Mouse (Mus musculus) gastrocnemius, postnatal 25 days (tissue): Measurements from ENCODE around the gene Peg10. TPM values are rescaled to one million over a fixed set of nuclear protein-coding genes. Genes with fewer than 3 reads are reported as not detected.
A peak's percentile ranks its signal among the peaks of the same experiment; 100 is the strongest.
"Not testable (repeated sequence)": the region's sequence is repeated elsewhere in the genome, so short reads cannot be mapped to it uniquely, and the experiment has no call there.

ENCODE experiments used
- DNase-seq: peaks from one replicate; pipeline ENCODE4 v3.0.0; 2022
- total RNA-seq, 2 experiments: library from RNA; stranded (reverse); gene quantifications; 1 replicate in 1 of 2; 2 replicates in 1 of 2; pipeline ENCODE4 v1.2.3; 2021

Gene Peg10
- total RNA-seq, 2 experiments from 2014 or later = 2.2 to 3.1 TPM

DNA sequence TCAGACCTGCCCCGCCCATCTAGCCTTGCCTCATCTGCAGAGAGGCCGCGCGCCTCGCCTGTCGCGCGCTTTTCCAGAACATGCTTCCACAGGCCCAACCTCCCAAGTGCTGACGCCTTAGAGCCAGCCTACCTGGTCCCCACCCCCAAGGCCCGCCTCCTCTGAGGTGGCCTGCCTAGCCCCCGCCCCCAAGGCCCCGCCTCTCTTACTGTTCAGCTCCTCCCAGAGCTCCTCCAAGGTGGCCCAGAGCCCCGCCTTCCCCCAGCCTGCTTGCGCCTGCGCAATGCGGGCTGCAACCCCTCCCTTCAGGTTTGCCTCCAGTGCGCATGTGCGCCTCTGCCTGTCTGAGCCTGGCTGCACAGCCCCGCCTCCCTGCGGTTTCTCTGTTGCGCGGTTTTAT, 2.0 kb downstream of the Peg10 start:
- DNase-seq = peak; percentile 95

DNA sequence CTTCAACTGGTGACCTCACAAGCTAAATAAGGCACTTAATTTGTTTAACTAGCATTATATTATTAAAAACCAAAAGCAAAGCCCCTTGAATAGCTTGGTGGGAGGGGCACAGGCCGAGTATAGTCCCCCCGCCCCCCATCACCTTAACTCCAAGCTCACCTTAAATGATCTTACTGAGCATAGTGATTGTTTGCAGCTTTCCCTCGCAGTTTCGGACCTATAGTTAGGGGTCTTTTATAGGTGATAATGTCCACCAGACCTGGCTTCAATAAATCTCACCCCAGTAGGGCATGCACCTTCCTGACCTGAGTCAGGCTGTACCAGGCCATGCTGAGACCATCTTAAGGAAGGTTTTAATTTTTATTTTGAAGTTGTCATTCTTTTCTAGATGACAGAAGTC, 4.2 kb downstream of the Peg10 start:
- DNase-seq = no peak

DNA sequence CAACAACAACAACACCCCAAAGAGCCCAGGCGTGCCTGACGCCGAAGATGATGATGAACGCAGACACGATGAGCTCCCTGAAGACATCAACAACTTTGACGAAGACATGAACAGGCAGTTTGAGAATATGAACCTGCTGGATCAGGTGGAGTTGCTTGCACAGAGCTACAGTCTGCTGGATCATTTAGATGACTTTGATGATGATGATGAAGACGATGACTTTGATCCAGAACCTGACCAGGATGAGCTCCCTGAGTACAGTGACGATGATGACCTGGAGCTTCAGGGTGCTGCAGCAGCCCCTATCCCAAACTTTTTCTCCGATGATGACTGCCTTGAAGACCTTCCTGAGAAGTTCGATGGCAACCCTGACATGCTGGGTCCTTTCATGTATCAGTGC, 7.2 kb downstream of the Peg10 start:
- no peak for DNase-seq

DNA sequence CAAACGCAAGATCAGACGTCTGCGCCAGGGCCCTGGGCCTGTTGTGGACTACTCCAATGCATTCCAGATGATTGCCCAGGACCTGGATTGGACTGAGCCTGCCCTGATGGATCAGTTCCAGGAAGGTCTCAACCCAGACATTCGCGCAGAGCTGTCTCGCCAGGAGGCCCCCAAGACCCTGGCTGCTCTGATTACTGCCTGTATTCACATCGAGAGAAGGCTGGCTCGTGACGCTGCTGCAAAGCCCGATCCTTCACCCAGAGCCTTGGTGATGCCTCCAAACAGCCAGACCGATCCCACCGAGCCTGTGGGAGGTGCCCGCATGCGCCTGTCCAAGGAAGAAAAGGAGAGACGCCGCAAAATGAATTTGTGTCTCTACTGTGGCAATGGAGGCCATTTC, 7.8 kb downstream of the Peg10 start:
- no peak for DNase-seq

DNA sequence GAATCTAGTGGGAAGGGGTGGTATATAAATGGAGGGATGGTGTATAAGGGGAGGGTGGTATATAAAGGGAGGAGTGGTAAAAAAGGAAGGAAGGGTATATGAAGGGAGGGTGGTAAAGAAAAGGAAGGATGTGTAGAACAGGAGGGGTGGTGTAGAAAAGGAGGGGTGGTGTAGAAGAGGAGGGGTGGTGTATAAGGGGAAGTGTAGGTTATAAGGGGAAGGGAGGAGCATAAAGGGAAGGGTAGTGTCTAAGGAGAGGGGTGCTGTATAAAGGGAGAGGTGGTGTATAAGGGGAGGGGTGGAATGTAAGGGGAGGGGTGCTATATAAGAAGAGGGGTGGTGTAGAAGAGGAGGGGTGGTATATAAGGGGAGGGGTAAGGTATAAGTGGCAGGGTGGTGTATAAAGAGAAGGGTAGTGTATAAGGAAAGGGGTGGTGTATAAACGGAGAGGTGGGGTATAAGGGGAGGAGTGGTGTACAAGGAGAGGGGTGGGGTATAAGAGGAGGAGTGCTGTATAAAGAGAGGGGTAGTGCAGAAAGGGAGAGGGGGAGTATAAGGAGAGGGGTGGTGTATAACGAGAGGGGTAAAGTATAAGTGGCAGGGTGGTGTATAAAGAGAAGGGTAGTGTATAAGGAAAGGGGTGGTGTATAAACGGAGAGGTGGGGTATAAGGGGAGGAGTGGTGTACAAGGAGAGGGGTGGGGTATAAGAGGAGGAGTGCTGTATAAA, 14.5 kb downstream of the Peg10 start:
- not testable (repeated sequence) for DNase-seq

DNA sequence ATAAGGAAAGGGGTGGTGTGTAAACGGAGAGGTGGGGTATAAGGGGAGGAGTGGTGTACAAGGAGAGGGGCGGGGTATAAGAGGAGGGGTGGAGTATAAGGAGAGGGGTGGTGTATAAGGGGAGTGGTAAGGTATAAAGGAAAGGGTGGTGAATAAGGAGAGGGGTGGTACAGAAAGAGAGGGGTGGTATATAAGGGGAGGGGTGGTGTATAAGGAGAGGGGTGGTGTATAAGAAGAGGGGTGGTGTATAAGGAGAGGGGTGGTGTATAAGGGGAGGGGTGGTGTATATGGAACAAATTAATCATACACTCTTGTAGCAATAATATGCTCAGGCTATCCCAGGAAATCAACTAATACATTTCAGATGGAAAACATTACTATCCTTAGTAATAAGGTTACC, 15.1 kb downstream of the Peg10 start:
- DNase-seq = no peak

DNA sequence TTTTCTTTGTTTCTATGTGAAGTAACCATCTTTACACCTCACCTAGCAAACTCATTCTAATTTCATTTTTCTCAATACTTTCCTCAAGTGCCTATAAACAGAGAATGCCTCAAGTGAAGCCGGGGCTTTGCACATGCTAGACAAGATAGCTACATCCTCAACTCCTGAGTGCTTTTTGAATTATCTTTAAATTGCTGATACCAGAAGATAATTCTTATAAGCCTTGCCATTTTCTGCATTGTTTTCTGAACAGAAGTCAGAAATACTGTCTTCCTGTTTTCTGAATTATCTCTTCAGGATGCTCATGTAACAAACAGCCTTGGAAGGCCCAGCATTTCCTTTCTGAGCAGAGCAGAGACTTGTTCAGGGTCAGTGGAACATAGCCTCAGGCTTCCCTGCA, 49.2 kb downstream of the Peg10 start:
- no peak for DNase-seq

DNA sequence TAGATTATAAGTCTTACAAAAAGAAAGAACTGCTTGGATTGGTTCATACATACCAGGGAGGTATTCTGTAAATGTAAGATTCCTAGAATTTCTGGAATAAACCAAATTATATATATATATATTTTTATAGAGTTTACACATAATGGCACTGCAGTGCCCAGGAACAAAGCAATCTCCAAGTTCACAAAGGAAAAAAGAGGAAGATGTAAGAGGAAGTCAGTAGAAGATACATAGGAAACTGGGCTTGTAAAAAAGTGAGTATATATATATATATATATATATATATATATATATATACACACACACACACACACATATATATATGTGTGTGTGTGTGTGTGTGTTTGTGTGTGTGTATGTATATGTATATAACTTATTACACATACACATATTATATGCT, 50.2 kb downstream of the Peg10 start:
- not testable (repeated sequence) for DNase-seq

DNA sequence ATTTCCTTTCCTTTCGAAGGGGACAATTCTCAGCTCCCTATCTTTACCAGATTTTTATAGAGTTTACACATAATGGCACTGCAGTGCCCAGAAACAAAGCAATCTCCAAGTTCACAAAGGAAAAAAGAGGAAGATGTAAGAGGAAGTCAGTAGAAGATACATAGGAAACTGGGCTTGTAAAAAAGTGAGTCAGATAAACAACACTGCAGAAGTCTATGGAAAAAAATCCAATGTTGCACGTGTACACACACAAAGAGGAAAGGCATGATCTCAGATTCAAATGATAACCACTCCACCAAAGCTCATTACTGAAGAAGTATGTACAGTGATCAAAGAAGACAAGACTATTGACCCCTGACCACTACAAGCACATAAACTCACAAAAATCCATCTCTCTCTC, 51.3 kb downstream of the Peg10 start:
- DNase-seq = no peak

DNA sequence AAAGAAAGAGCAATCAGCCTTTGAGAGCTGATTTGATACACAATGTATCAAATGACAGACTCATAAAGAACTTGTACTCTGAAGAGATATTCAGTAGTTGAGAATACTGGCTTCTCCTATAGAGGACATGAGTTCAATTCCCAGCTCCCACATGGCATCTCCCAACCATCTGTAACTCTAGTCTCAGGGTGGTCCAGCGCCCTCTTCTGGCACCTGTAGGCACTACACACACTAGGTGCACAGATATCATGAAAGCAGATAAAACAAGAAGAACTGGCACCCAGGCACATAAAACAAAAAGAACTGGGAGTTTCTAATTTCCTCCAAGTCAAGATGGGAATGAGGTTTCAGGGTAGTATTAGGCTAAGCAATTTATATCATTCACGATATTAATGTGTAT, 52.3 kb downstream of the Peg10 start:
- DNase-seq = no peak

DNA sequence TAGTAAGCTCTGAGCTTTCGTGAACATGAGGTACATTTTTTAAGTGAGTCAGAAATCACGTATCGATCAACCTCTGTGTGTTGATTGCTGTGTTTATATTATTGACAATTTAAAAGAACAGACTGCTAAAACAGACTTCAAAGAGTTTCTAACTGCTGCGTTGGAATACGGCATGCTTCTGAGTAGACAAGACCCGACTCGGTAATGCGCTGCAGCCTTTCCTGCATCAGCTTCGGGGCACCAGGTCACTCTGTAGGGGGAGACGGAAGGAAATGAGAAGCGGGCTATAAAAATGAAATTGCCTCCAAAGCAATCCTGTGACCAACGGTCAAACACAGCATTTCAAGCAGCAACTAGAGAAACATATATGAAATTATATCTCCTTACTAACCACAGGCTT, 59.9 kb downstream of the Peg10 start:
- no peak for DNase-seq

Other genes starting within 250 kb of the Peg10 start
- gene Col1a2, start 242.5 kb upstream of the Peg10 start, total RNA-seq = 100 to 1,000 TPM; 657 to 809 TPM
- 10 to 100 TPM; 17.3 to 18.1 TPM for gene Casd1, start 146.5 kb upstream of the Peg10 start, total RNA-seq
- gene Sgce, start 99 bp upstream of the Peg10 start, total RNA-seq = 10 to 100 TPM; 10.2 to 12.1 TPM
- 1 to 10 TPM; 3.2 to 4.0 TPM for gene Ppp1r9a, start 155.6 kb downstream of the Peg10 start, total RNA-seq